Mouse (Mus musculus) hindbrain, embryonic 15.5 days (tissue): Measurements from ENCODE around the gene Oas1g. TPM values are rescaled to one million over a fixed set of nuclear protein-coding genes. Genes with fewer than 3 reads are reported as not detected.
"Not testable (repeated sequence)": the region's sequence is repeated elsewhere in the genome, so short reads cannot be mapped to it uniquely, and the experiment has no call there.

Source experiments
- ATAC-seq: fragments of 200-750 bp; cut with Nextera tagmentation; 2 replicates; pipeline ENCODE4 v1.8.0; 2017; ENCODE audit warnings: low read depth, moderate number of reproducible peaks, moderate TSS enrichment; ENCODE audit not compliant: low FRiP score
- H3K27ac ChIP-seq: fragments of 300-500 bp; sonication (generic); replicated peaks from 2 replicates; pipeline ENCODE4 v1.5.1; 2015; ENCODE audit warnings: mild to moderate bottlenecking, inconsistent platforms
- H3K27me3 ChIP-seq: fragments of 300-500 bp; sonication (generic); 2 replicates; pipeline ENCODE4 v1.6.1; 2015; ENCODE audit warnings: control low read depth, inconsistent platforms
- H3K36me3 ChIP-seq: fragments of 300-500 bp; sonication (generic); 2 replicates; pipeline ENCODE4 v1.6.1; 2015; ENCODE audit warnings: control low read depth, inconsistent platforms
- H3K4me1 ChIP-seq: fragments of 300-500 bp; sonication (generic); replicated peaks from 2 replicates; pipeline ENCODE4 v1.6.1; 2015; ENCODE audit warnings: control low read depth, inconsistent platforms
- H3K4me2 ChIP-seq: fragments of 300-500 bp; sonication (generic); 2 replicates; pipeline ENCODE4 v1.6.1; 2015; ENCODE audit warnings: moderate library complexity, mild to moderate bottlenecking, inconsistent platforms
- H3K4me3 ChIP-seq: fragments of 300-500 bp; sonication (generic); 2 replicates; pipeline ENCODE4 v1.5.1; 2015; ENCODE audit warnings: mild to moderate bottlenecking, inconsistent platforms
- H3K9ac ChIP-seq: fragments of 300-500 bp; sonication (generic); 2 replicates; pipeline ENCODE4 v1.6.1; 2015; ENCODE audit warnings: inconsistent platforms
- H3K9me3 ChIP-seq: fragments of 300-500 bp; sonication (generic); 2 replicates; pipeline ENCODE4 v1.6.1; 2016; ENCODE audit warnings: control low read depth, inconsistent platforms
- WGBS: fragments of 180-500 bp; shearing (Covaris S2); methylation state at CpG from one replicate; pipeline ENCODE4 v1.1.7; 2015; 5-methylcytosine and 5-hydroxymethylcytosine counted together
- polyA plus RNA-seq: library from polyadenylated mRNA; unstranded; fragments of >200 nt; fragmentation: Nextera tagmentation; extraction: Ambion mirVana; gene quantifications from 2 replicates; pipeline ENCODE4 v1.2.1, GENCODE M21; 2015

Oas1g gene
- polyA plus RNA-seq, 1 experiment from 2014 or later = 0.13 TPM

DNA sequence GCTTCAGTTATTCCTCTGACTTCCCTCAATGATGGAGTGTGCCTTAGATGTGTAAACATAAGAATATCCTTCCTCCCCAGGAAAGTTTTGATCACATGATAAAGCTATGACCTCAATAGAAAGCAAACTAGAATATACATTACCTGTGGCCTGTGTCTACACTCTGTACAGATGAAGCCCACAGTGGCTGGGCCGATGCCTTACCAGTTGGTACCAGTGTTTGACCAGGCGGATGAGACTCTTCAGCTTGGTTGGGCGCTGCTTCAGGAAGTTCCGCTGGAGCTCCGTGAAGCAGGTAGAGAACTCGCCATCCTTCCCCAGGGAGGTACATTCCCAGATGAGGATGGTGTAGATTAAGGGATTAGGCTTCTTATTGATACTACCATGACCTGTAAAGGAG is 5.7 kb downstream of the Oas1g start:
- not testable (repeated sequence) for H3K27me3 ChIP-seq, H3K4me3 ChIP-seq, H3K36me3 ChIP-seq, ATAC-seq, H3K27ac ChIP-seq, H3K9ac ChIP-seq, H3K9me3 ChIP-seq, H3K4me2 ChIP-seq, H3K4me1 ChIP-seq
- 97% methylated on average over 6 of the region's 6 CpGs for WGBS

DNA sequence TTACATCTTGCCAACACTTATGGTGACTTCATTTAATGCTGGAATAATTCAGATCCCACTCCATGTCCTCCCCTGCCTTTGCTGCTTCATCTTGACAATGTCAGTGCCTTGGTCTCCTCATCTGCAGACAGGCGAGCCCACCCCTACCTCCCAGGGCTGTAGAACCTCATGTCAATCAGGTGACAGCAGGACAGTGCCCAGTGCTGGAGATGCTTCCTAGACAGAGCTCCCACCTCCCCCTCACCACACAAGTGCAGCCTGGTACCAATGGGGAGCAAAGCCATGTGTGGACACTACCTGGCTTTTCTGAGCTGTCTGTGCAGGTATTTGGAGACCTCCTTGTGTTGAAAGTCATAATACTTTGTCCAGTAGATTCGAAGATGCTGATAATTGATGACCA is 8.6 kb downstream of the Oas1g start:
- not testable (repeated sequence) for ATAC-seq, H3K9ac ChIP-seq
- WGBS = 65% methylated on average over 2 of the region's 2 CpGs

DNA sequence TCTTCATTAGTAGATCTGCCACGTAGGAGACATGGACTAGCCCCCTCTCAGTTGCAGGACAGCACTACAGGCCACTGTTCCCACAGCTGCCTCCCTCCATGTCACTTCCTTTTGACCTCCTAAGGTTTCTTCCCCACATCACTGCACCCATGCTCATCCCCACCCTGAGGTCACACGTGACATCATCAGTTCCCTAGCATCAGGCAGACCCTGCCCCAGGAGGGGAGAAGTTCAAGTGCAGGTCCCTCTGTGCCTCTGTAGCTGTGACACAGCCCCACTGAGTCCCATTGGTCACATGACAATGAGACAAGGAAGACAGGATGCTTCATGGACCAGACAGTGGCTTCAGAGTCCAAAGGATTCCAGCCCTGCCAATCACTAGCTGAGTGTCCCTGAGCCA is 10.0 kb downstream of the Oas1g start:
- H3K27ac ChIP-seq, H3K4me3 ChIP-seq, H3K27me3 ChIP-seq, H3K36me3 ChIP-seq, H3K9ac ChIP-seq, H3K4me1 ChIP-seq, H3K9me3 ChIP-seq, ATAC-seq, H3K4me2 ChIP-seq: not testable (repeated sequence)
- 80% methylated on average over 2 of the region's 2 CpGs for WGBS

More for the DNA sequence above, 8.6 kb downstream of the Oas1g start:
- H3K9me3 ChIP-seq, H3K27ac ChIP-seq, H3K4me3 ChIP-seq, H3K36me3 ChIP-seq, H3K4me1 ChIP-seq, H3K27me3 ChIP-seq, H3K4me2 ChIP-seq: not testable (repeated sequence)

DNA sequence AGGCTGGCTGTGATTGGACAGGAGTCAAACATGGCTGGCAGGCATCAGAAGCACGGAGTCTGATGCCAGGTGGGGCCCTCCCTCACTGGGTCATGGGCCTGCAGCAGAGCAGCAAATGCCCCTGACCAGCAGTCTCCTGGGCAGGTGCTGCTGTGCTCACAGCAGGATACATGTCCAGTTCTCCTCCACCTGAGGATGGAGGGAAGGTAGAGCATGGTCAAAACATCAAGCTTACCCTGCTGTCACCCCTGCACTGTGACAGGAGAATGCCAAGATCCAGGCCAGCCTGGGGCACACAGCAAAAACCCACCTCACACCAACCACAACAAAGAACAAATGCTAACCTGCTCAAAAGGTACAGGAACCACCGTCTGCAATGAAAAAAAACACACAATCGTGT is 10.6 kb downstream of the Oas1g start:
- H3K4me2 ChIP-seq, H3K36me3 ChIP-seq: not testable (repeated sequence)
- WGBS = 70% methylated on average over 2 of the region's 3 CpGs

DNA sequence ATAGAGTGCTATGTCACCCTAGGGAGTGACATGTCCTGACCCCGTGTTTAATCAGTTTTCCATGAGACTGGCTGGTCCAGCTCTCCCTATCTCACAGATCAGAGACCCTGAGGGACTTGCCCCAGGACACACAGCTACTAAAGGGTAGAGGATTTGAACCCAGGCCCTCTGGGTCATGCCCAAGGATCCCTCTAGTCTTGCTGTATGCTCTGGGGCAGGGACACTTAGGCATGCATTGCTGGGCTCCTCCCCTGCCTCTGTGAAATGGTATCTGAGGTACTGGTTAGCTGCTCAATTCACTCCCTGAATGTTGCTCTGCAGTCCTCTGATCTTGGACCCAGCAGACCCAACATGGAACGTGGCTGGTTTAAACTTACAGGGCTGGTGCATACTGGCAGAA is 15.9 kb downstream of the Oas1g start:
- Histone ChIP-seq H3K36me3 (no peaks in the 10 kb centered on the region), H3K4me1 (no peaks in the 10 kb centered on the region), H3K27me3 (no peaks in the 10 kb centered on the region), H3K27ac (no peak overlapping the region), H3K9me3 (no peaks in the 10 kb centered on the region), H3K9ac (no peak overlapping the region), H3K4me3 (no peak overlapping the region), H3K4me2 (no peak overlapping the region)
- no peak for ATAC-seq
- 60% methylated on average over 2 of the region's 2 CpGs for WGBS

More for the DNA sequence above, 10.6 kb downstream of the Oas1g start:
- H3K4me1 ChIP-seq, ATAC-seq, H3K9me3 ChIP-seq, H3K9ac ChIP-seq, H3K4me3 ChIP-seq, H3K27ac ChIP-seq, H3K27me3 ChIP-seq: not testable (repeated sequence)

DNA sequence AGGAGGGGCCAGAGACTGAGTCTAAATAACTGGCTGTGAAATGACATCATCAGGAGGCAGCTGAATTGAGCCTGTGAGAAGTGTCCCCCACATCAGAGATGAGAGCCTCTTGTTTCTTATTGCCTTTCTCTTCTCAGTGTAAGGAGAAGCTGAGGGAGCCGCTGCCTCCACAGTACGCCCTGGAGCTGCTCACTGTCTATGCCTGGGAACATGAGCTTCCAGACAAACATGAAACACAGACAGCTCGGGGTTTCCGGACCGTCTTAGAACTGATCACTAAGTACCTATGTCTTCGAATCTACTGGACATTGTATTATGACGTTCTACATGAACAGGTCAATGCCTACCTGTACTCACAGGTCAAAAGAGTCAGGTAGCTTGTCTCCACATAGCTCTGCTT is 16.6 kb downstream of the Oas1g start:
- H3K4me3 ChIP-seq = no peak overlapping the region
- H3K27ac ChIP-seq = no peak overlapping the region
- H3K9me3 ChIP-seq = no peaks in the 10 kb centered on the region
- ATAC-seq = no peak
- H3K36me3 ChIP-seq = no peaks in the 10 kb centered on the region
- no peak overlapping the region for H3K9ac ChIP-seq
- 84% methylated on average over 7 of the region's 7 CpGs for WGBS
- H3K4me2 ChIP-seq = no peak overlapping the region
- H3K4me1 ChIP-seq = no peaks in the 10 kb centered on the region
- no peaks in the 10 kb centered on the region for H3K27me3 ChIP-seq

DNA sequence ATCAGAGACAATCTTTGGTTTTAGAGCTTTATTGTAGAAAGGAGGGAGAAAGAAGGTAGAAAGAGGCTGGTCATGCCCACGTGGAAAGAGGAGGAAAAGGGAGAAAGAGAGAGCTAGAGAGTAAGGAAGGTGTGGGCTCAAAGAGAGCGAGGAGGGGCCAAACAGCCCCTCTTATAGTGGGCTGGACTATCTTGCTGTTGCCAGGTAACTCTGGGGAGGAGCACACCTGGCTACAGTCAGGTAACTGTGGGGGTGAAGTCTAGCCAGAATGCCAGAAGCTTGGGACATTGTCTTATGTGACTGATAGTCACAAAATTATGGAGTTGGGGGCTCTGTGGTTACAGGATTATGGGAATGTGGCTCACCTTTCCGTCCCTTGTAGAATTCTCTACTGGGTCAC is 17.3 kb downstream of the Oas1g start:
- no peak for ATAC-seq
- Histone ChIP-seq H3K9me3 (no peaks in the 10 kb centered on the region), H3K4me2 (no peak overlapping the region), H3K9ac (no peak overlapping the region), H3K36me3 (no peaks in the 10 kb centered on the region), H3K27me3 (no peaks in the 10 kb centered on the region), H3K4me1 (no peaks in the 10 kb centered on the region), H3K27ac (no peak overlapping the region), H3K4me3 (no peak overlapping the region)
- 65% methylated on average over 3 of the region's 3 CpGs for WGBS

DNA sequence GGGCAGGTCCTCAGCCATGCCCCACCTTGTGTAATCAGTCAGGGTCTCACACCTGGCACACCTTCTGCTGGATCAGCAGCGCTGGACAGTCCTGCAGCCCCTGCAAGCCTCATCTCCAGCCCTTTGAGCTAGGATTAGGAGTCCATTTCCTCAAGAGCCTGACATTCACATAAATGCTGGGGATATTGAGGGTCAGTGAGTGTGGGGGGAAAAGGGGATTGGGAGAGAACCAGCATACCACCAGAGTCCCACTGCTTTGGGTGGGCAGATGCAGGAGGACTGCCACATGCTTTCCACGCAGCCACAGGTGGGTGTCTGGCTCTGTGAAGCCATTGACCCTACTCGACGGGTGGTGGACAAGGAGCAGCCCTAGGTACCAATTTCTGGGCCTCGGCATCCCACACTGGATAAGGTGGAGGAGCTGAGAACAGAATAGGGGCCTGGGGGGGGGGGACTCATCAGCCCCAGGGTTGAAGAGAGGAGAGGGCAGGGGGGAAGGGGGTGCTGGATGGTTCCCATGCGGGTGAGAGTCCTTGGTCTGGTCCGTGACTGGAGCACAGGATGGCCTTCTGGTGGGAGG is 17.9 kb downstream of the Oas1g start:
- Histone ChIP-seq H3K27ac (no peak overlapping the region), H3K4me1 (no peaks in the 10 kb centered on the region), H3K4me2 (no peak overlapping the region), H3K4me3 (no peak overlapping the region), H3K27me3 (no peaks in the 10 kb centered on the region), H3K9me3 (no peaks in the 10 kb centered on the region), H3K36me3 (no peaks in the 10 kb centered on the region), H3K9ac (no peak overlapping the region)
- ATAC-seq = no peak
- WGBS = 81% methylated on average over 7 of the region's 7 CpGs

DNA sequence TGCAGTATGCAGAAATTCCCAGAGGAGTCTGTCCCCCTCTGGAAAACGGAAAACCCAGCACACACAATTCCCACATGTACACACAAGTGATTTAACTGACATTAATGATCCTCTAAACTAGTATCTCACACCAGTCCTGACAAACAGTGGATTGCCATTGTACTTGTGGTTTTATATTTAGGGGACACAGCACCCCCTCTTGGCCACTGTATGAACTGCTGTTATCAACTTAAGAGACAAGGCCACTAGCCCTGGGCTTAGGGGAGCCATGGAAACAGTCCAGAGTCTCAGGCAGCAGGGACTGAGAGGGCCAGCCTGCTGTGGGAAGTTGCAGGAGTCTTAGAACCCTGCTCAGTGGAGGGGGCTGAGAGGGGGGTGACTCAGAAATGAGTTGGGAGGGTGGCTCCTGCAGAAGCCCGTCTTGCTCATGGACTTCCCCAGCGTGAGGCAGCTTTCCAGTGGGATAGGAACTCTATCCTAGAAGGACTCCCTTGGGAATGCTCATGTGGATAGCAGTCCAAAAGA is 22.0 kb downstream of the Oas1g start:
- no peaks in the 10 kb centered on the region for H3K36me3 ChIP-seq
- H3K9me3 ChIP-seq = no peaks in the 10 kb centered on the region
- no peaks in the 10 kb centered on the region for H3K27me3 ChIP-seq
- H3K4me2 ChIP-seq = no peak overlapping the region
- no peaks in the 10 kb centered on the region for H3K4me1 ChIP-seq
- WGBS = 80% methylated on average over 3 of the region's 3 CpGs
- no peak for ATAC-seq
- no peak overlapping the region for H3K27ac ChIP-seq
- no peak overlapping the region for H3K4me3 ChIP-seq
- H3K9ac ChIP-seq = no peak overlapping the region

DNA sequence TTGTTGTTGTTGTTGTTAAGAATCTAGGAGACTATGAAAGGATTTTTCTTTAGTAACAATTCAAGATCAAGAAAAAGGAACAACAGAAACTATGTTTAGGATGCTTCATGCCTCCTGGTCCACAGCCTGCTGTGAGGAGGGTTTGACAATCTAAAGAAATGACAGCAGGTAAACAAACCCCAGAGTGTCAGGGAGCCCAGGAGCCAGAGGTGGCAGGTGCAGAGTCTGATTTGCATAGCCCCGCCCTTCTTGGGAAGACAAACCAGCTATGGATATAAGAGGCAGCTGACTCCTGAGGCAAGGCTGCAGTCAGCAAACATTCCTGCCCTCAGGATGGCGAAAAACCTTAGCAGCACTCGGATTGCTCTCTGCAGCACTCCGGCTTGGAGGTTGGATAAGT is 26.3 kb downstream of the Oas1g start, which contains the start of gene Oas1h:
Gene Oas1h (plus strand): TSS at position 301 of the 400 bp plus-strand sequence.
- Histone ChIP-seq H3K36me3 (no peaks in the 10 kb centered on the region), H3K4me3 (no peak within 1 kb of the TSS), H3K9me3 (no peaks in the 10 kb centered on the region), H3K9ac (no peak within 1 kb of the TSS), H3K4me2 (no peak within 1 kb of the TSS), H3K27me3 (no peaks in the 10 kb centered on the region), H3K4me1 (no peaks in the 10 kb centered on the region), H3K27ac (no peak within 1 kb of the TSS)
- WGBS = 54% methylated on average over 4 of the region's 4 CpGs
- no peak for ATAC-seq

DNA sequence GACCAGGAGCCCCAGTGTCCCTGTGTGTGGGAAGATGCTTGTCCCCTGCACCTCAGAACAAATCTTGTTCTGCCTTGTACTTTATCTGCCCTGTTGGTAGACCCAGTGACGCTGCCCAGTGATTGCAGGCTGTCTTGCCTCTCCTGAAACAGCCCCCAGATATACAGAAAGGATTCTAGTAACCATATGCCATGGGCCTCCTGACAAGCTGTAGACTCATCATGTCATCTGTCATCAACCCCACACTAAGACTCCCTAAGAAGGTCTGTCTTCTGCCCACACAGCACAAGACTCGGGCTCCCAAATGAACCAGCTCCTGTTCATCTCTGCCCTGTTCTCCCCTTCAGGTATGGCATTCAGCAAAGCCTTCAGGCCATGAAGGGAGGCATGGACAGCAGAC is 28.2 kb downstream of the Oas1g start:
- no peaks in the 10 kb centered on the region for H3K27me3 ChIP-seq
- H3K9me3 ChIP-seq = peaks cover 4% of the 10 kb centered on the region; the same call in 1 of the 2 replicates
- H3K9ac ChIP-seq = no peak overlapping the region
- H3K27ac ChIP-seq = no peak overlapping the region
- WGBS = 87% methylated on average over 2 of the region's 2 CpGs
- H3K4me2 ChIP-seq = no peak overlapping the region
- ATAC-seq = no peak
- H3K36me3 ChIP-seq = no peaks in the 10 kb centered on the region
- no peak overlapping the region for H3K4me3 ChIP-seq
- no peaks in the 10 kb centered on the region for H3K4me1 ChIP-seq

DNA sequence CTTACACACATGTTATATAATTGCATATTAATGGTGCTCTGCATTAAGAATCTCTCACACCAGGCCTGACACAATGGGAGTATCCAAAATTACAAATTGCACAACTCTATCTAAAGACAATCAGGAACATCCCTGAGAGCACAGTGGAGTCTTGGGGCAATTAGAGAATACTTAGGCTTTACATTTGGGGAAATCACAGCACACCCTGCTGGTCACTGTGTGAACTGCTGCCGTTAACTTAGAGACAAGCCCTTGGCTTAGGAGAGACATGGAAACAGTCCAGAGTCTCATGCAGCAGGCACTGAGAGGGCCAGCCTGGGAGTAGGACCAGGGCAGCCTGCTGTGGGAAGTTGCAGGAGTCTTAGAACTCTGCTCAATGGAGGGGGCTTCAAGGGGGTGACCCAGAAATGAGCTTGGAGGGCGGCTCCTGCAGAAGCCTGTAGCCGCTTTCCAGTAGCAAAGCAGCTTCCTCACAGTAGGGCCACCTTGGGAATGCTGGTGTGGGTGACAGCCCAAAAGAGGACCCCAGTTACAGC is 37.7 kb downstream of the Oas1g start:
- H3K27me3 ChIP-seq = no peaks in the 10 kb centered on the region
- no peaks in the 10 kb centered on the region for H3K4me1 ChIP-seq
- H3K27ac ChIP-seq = no peak overlapping the region
- H3K4me2 ChIP-seq = no peak overlapping the region
- peaks cover 6% of the 10 kb centered on the region; the same call in 1 of the 2 replicates for H3K9me3 ChIP-seq
- 59% methylated on average over 3 of the region's 3 CpGs for WGBS
- H3K9ac ChIP-seq = no peak overlapping the region
- ATAC-seq = no peak
- H3K4me3 ChIP-seq = no peak overlapping the region
- no peaks in the 10 kb centered on the region for H3K36me3 ChIP-seq

DNA sequence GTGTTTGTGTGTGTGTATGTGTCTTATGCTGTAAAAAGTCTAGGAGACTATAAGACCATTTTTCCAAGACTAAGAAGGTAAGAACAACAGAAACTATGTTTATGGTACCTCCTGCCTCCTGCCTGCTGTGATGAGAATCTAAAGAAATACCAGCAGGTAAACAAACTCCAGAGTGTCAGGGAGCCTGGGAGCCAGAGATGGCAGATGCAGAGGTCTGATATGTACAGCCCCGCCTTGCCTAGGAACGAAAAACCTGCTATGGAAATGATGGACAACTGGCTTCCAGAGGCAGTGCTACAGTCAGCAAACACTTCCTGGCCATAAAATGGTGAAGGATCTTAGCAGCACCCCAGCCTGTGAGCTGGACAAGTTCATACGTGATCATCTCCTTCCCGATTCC is 40.3 kb downstream of the Oas1g start, which contains the start of gene Oas1f:
Gene Oas1f (plus strand): TSS at position 301 of the 400 bp plus-strand sequence.
- H3K27me3 ChIP-seq = peaks cover 1% of the 10 kb centered on the region; the same call in 1 of the 2 replicates
- no peaks in the 10 kb centered on the region for H3K4me1 ChIP-seq
- H3K36me3 ChIP-seq = no peaks in the 10 kb centered on the region
- H3K4me2 ChIP-seq = no peak within 1 kb of the TSS
- no peaks in the 10 kb centered on the region for H3K9me3 ChIP-seq
- no peak within 1 kb of the TSS for H3K27ac ChIP-seq
- WGBS = 85% methylated on average over 4 of the region's 4 CpGs
- no peak within 1 kb of the TSS for H3K4me3 ChIP-seq
- H3K9ac ChIP-seq = no peak within 1 kb of the TSS
- no peak for ATAC-seq
